Mouse (Mus musculus) intestine, embryonic 14.5 days (tissue): ENCODE data around the gene Mapk3. TPM values are rescaled to one million over a fixed set of nuclear protein-coding genes. Genes with fewer than 3 reads are reported as not detected.
A peak's percentile ranks its signal among the peaks of the same experiment; 100 is the strongest.

Experiments used
- ATAC-seq: fragments of 200-750 bp; cut with Nextera tagmentation; replicated peaks from 2 replicates; pipeline ENCODE4 v1.8.0; 2017; ENCODE audit warnings: low read depth, moderate number of reproducible peaks, moderate TSS enrichment, moderate library complexity; ENCODE audit not compliant: low FRiP score, low TSS enrichment
- DNase-seq: peaks from one replicate; pipeline ENCODE4 v3.0.0-alpha.2; 2018; ENCODE audit warnings: low spot score
- H3K27ac ChIP-seq: fragments of 300-500 bp; sonication (generic); 2 replicates; pipeline ENCODE4 v1.5.1; 2014; ENCODE audit warnings: low read depth, mild to moderate bottlenecking, control low read depth
- H3K27me3 ChIP-seq: fragments of 300-500 bp; sonication (generic); replicated peaks from 2 replicates; pipeline ENCODE4 v1.6.1; 2014; ENCODE audit warnings: low read length, control low read depth; ENCODE audit not compliant: control insufficient read depth, insufficient read depth
- H3K36me3 ChIP-seq: fragments of 300-500 bp; sonication (generic); 2 replicates; pipeline ENCODE4 v1.6.1; 2014; ENCODE audit warnings: low read length, control low read depth; ENCODE audit not compliant: control insufficient read depth, insufficient read depth
- H3K4me1 ChIP-seq: fragments of 300-500 bp; sonication (generic); replicated peaks from 2 replicates; pipeline ENCODE4 v1.6.1; 2014; ENCODE audit warnings: low read length, control low read depth, mixed read lengths; ENCODE audit not compliant: control insufficient read depth, insufficient read depth
- H3K4me2 ChIP-seq: fragments of 300-500 bp; sonication (generic); 2 replicates; pipeline ENCODE4 v1.6.1; 2014; ENCODE audit warnings: low read length
- H3K4me3 ChIP-seq: fragments of 300-500 bp; sonication (generic); 2 replicates; pipeline ENCODE4 v1.5.1; 2014; ENCODE audit warnings: low read depth, low read length, control low read depth, mixed read lengths
- H3K9ac ChIP-seq: fragments of 300-500 bp; sonication (generic); 2 replicates; pipeline ENCODE4 v1.6.1; 2014; ENCODE audit warnings: mild to moderate bottlenecking, low read length
- H3K9me3 ChIP-seq: fragments of 300-500 bp; sonication (generic); 2 replicates; pipeline ENCODE4 v1.6.1; 2016; ENCODE audit warnings: low read length, control low read depth; ENCODE audit not compliant: control insufficient read depth
- WGBS: fragments of 180-500 bp; shearing (Covaris S2); extraction: QIAGEN DNeasy Blood & Tissue Kit; methylation state at CpG from one replicate; pipeline ENCODE4 v1.1.7; 2014; 5-methylcytosine and 5-hydroxymethylcytosine counted together
- polyA plus RNA-seq: library from polyadenylated mRNA; unstranded; fragments of >200 nt; fragmentation: Nextera tagmentation; extraction: Ambion mirVana; gene quantifications from 2 replicates; pipeline ENCODE4 v1.2.1, GENCODE M21; 2014

Mapk3 gene
- polyA plus RNA-seq, 1 experiment from 2014 or later: 104 TPM

DNA sequence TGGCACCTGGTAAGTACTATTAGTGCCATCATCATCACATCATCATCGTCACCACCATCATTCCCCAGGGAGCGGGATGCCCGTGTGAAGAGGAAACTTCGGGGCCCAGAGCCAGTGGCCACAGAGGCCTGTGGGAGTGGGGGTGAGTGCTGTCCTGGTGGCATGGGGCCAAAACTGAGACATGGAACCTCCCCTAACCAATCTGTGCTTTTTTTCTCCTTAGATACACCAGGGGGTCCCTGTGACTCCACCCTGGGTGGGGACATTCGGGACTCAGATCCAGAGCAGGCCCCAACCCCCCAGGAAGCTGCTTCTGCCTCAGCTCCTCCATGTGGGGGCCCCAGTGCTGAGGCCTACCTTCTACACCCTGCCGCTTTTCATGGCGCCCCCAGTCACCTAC lies 25.1 kb downstream of the Mapk3 start:
- WGBS: 72% methylated on average over 7 of the region's 7 CpGs
- Histone ChIP-seq H3K27me3 (no peaks in the 10 kb centered on the region), H3K9ac (no peak overlapping the region), H3K4me2 (no peak overlapping the region), H3K27ac (no peak overlapping the region), H3K36me3 (peaks cover 58% of the 10 kb centered on the region), H3K4me1 (peaks cover 18% of the 10 kb centered on the region), H3K9me3 (no peaks in the 10 kb centered on the region), H3K4me3 (no peak overlapping the region)
- DNase-seq (no peak), ATAC-seq (no peak)

DNA sequence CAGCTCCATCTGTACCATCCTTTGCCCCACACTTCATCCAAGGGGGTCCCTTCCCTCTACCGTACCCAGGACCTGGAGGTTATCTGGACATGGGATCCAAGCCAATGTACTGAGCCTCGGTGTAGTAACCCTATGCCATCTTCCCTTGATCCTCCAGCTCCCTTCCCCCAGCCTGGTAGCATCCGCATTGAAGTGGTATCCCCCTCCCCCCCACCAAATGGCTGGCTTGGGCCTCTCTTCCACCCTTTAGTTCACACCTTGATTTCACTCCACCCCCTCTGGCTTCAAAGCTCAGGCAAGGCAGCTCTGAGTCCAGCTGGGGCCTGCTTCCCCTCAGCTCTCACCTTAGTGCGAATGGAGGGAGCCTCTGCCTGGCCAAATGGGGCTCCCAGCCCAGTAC lies 25.7 kb downstream of the Mapk3 start:
- no peak overlapping the region for H3K4me3 ChIP-seq
- no peaks in the 10 kb centered on the region for H3K9me3 ChIP-seq
- 55% methylated on average over 4 of the region's 4 CpGs for WGBS
- peaks cover 64% of the 10 kb centered on the region for H3K36me3 ChIP-seq
- no peak overlapping the region for H3K27ac ChIP-seq
- H3K9ac ChIP-seq: no peak overlapping the region
- peaks cover 13% of the 10 kb centered on the region for H3K4me1 ChIP-seq
- no peaks in the 10 kb centered on the region for H3K27me3 ChIP-seq
- no peak for ATAC-seq
- no peak for DNase-seq
- no peak overlapping the region for H3K4me2 ChIP-seq

DNA sequence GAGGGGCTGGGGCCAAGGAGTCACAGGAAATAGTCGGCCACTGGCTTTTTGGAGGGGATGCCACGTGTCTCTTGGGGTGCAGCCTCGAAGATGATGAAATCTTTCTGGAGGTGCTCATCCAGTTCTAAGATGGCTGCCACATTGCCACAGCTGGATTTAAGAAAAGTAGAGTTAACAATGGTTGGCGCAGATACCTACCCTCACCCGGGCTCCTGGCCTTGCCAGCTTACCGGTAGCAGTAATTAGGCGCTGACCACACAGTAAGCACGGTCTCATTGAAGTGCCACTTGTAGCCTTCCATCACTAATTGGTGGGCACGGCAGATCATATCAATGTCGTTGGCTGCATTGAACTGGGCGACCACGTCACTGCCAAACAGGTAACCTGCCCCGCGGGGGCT lies 26.7 kb downstream of the Mapk3 start:
- Histone ChIP-seq H3K4me3 (no peak overlapping the region), H3K36me3 (peaks cover 68% of the 10 kb centered on the region)
- WGBS: 94% methylated on average over 14 of the region's 14 CpGs

DNA sequence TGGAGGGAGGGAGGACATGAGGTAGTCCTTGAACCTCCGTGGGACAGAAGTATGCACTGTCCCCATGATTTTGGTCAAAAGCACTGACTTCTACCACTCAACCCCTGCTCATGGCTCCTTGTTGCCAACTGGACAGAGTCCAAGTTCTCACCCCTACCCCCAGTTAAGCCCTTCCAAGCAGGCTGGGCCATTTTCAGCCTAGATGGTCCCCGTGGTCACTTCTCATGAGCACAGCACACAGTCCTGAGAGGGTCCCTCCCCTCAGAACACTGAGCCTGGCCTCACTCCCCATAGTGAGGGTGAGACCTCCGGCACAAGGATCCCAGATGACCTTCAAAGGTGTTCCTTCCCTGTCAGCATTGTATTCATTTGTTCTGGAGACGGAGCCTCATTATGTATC lies 29.7 kb downstream of the Mapk3 start:
- no peak overlapping the region for H3K4me3 ChIP-seq
- DNase-seq (no peak), ATAC-seq (no peak)
- H3K9me3 ChIP-seq: no peaks in the 10 kb centered on the region
- WGBS: 94% methylated on average over 4 of the region's 4 CpGs
- no peak overlapping the region for H3K27ac ChIP-seq
- H3K4me2 ChIP-seq: no peak overlapping the region
- H3K27me3 ChIP-seq: no peaks in the 10 kb centered on the region
- H3K9ac ChIP-seq: no peak overlapping the region
- peaks cover 5% of the 10 kb centered on the region; the same call in 1 of the 2 replicates for H3K4me1 ChIP-seq
- peaks cover 68% of the 10 kb centered on the region for H3K36me3 ChIP-seq

More for the DNA sequence above, 26.7 kb downstream of the Mapk3 start:
- ATAC-seq: no peak
- H3K4me1 ChIP-seq: peaks cover 8% of the 10 kb centered on the region
- no peak overlapping the region for H3K27ac ChIP-seq
- H3K9ac ChIP-seq: no peak overlapping the region
- no peak overlapping the region for H3K4me2 ChIP-seq
- DNase-seq: no peak
- H3K27me3 ChIP-seq: no peaks in the 10 kb centered on the region
- no peaks in the 10 kb centered on the region for H3K9me3 ChIP-seq

DNA sequence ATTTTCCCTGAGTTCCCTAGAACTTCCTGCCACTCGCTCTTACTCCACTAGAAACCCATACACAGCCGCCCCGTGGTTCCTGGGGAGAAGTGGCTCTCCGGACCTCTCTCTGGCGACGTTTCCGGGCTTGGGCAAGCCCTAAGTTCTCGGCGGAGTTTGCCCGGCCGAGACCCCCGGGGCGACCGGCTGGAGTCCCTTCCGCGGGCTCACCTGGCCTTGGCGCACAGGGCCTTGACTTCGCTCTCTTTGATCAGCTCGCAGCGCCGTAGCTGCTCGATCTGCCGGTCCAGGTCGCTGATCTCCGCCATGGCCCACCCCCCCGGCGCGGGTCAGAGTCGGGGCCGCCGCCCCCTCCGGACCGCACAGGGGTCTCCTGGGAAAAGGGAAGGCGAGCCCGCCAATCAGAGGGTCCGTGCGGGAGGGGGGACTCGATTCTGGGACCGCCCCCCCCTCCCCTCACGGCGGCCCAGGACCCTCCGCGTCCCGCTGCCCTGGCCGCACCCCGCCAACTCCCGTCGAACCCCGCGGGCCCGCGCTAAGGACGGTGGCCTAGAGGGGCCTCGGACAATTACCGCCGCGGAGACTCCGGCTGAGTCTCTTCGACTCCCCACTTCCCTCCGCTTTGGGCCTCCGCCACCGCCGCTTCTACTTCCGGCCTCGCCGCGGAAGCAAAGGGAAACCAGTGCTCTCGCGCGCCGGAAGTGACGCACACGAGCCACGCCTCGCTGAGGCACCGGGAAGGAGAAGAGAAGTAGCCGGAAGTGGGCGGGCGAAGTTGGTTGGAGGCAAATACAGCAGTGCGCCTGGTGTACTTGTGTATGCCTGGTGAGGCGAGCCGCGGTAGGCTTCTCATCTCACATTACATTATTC lies 32.7 kb downstream of the Mapk3 start, which contains the start of gene Ppp4c:
TSS of gene Ppp4c (minus strand) at position 646 of the 870 bp plus-strand sequence.
- no peaks in the 10 kb centered on the region for H3K27me3 ChIP-seq
- peaks cover 10% of the 10 kb centered on the region for H3K4me1 ChIP-seq
- H3K36me3 ChIP-seq: peaks cover 67% of the 10 kb centered on the region

DNA sequence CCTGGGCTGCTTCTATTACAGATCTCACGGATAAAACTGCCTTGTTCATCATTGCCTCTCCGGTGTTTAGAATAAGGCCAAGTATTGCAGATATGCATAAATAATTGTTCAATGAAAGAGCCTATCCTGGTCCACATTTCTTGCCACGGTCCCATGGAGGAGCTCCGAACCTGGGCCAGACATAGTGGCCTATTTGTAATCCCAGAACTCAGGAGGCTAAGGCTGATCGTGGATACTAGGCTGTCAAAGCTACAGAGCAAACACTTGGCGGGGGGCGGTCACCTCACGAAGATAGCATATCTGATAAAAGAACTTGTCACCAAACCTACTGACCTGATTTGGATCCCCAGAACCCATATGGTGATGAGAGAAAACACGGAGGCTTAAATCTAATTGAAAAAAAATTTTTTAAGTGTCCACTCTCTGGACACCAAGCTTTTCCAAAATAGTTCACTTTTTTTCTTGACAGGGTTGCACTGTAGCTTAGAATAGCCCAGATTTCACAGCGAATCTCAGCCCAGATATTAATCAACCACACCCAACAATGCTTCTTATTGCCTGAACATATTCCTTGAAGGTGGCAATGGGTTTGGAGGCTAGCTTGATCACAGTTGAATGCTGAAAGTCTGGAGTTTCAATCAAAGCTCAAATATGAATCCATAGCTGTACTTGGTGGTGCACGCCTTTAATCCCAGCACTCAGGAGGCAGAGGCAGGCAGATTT lies 33.5 kb downstream of the Mapk3 start:
- peaks cover 63% of the 10 kb centered on the region for H3K36me3 ChIP-seq
- peak overlapping the region; percentile 89 for H3K9ac ChIP-seq
- peak; percentile 24; the same call in 1 of the 2 replicates for ATAC-seq
- WGBS: 22% methylated on average over 11 of the region's 11 CpGs
- H3K4me3 ChIP-seq: peak overlapping the region; percentile 69
- H3K27me3 ChIP-seq: no peaks in the 10 kb centered on the region
- H3K4me1 ChIP-seq: peaks cover 17% of the 10 kb centered on the region
- no peaks in the 10 kb centered on the region for H3K9me3 ChIP-seq
- no peak for DNase-seq
- H3K27ac ChIP-seq: peak overlapping the region; percentile 97
- peak overlapping the region; percentile 72 for H3K4me2 ChIP-seq

More for the DNA sequence above, 32.7 kb downstream of the Mapk3 start, which contains the start of gene Ppp4c:
- ATAC-seq (peak; percentile 93), DNase-seq (peak; percentile 97)
- peak within 1 kb of the TSS; percentile 89 for H3K9ac ChIP-seq
- no peaks in the 10 kb centered on the region for H3K9me3 ChIP-seq
- H3K4me2 ChIP-seq: peak within 1 kb of the TSS; percentile 72
- WGBS: under 1% methylated on average over 82 of the region's 83 CpGs
- H3K27ac ChIP-seq: peak within 1 kb of the TSS; percentile 97
- peak within 1 kb of the TSS; percentile 69 for H3K4me3 ChIP-seq

DNA sequence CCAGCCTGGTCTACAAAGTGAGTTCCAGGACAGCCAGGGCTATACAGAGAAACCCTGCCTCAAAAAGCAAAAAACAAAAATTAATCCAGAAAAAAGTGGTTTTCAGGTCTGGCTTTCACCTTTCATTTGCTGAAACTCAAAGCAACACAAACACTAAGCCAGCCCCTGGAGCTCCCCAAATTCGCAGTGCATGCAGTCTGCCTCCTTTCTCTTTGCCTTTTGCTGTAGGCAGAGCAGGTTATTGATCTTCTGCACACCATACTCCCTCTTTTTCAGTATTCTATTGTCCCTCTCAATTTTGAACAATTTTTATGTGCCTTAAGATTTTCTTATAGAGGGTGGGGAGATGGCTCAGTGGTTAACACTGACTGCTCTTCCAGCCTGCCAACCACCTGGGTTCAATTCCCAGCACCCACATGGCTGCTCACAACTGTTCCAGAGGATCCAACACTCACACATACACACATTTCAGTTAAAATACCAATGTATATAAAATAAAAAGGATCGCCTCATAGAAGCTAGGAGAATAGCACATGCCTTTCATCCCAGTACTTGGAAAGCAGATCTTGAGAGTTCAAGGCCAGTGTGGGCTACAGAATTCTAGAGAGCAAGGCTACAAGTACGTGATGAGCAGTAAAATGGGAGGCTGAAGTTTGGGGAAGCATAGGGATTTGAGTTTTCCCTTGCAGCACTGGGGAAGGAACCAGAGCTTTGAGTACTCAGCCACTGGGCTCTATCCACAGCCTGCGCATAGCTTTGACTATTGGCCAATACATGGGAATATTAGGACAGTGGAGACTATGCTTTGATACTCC lies 34.3 kb downstream of the Mapk3 start:
- H3K27me3 ChIP-seq: no peaks in the 10 kb centered on the region
- H3K27ac ChIP-seq: no peak overlapping the region
- H3K9ac ChIP-seq: no peak overlapping the region
- no peaks in the 10 kb centered on the region for H3K9me3 ChIP-seq
- no peak overlapping the region for H3K4me3 ChIP-seq
- no peak for DNase-seq
- no peak overlapping the region for H3K4me2 ChIP-seq
- ATAC-seq: no peak
- peaks cover 55% of the 10 kb centered on the region for H3K36me3 ChIP-seq
- peaks cover 20% of the 10 kb centered on the region for H3K4me1 ChIP-seq
- 70% methylated on average over 4 of the region's 4 CpGs for WGBS

DNA sequence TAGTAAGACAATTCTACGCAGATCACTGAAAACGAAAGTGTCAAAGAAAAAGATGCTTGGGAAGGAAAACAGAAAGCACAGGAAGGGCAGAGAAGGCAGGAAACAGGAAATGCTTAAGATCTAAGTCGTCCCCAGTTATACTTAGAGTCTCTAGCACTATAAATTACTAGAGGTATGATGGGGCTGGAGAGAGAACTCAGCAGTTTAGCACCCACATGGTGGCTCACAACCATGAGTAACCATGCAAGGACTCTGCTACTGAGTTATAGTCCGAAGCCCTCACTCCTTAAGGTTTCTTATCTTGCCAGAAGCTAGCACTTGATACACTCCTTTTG lies 34.8 kb downstream of the Mapk3 start:
- H3K27ac ChIP-seq: no peak overlapping the region
- H3K4me2 ChIP-seq: no peak overlapping the region
- H3K27me3 ChIP-seq: no peaks in the 10 kb centered on the region
- no peak for ATAC-seq
- H3K4me1 ChIP-seq: peaks cover 20% of the 10 kb centered on the region
- no peak overlapping the region for H3K4me3 ChIP-seq
- no peaks in the 10 kb centered on the region for H3K9me3 ChIP-seq
- DNase-seq: no peak
- WGBS: 68% methylated on average over 4 of the region's 4 CpGs
- H3K36me3 ChIP-seq: peaks cover 49% of the 10 kb centered on the region
- H3K9ac ChIP-seq: no peak overlapping the region
